In the genomic region with DNA sequence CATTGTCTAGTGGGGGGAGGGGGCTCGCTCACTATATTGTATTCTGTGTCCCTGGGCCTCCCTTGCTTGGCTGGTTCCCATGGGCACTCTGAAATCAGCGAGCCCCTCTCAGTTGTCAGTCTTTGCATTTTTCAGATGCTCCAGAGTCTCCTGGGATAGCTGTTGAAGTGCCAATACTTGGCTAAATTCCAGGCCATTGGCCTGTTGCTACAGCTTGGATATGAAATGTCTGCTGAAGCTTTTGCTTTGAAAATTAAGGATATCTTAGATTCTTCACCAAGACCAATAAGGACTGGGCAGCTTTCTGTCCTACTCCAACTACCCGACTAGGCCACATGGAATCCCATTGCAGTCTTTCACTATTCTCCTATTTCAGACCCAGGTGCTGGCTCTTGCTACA, we compare ENCODE assay signal across 19 mouse cellular contexts.
DNase-seq lines count a peak whose midpoint lies in the region; ATAC-seq lines count a peak whose summit lies in the region.
"Had no signal": no experiment of that assay in that cellular context is flagged by ENCODE, and none has a peak within 500 bp of the region (broad histone marks: within the 10 kb centered on the region; RNA-seq: fewer than 3 reads in every experiment).

No protein-coding gene starts in this region.

- no peak overlapping the region for H3K9ac ChIP-seq in midbrain, embryonic 14.5 days (replicated peaks; ENCODE audit: low read length)
- H3K9ac ChIP-seq: embryonic facial prominence, embryonic 15.5 days; forebrain, embryonic 13.5 days; lung, embryonic 15.5 days; midbrain, embryonic 12.5 days had no signal

- 59% methylated on average over 3 of the region's 3 CpGs for WGBS in heart, embryonic 10.5 days
- 44% methylated on average over 3 of the region's 3 CpGs for WGBS in midbrain, embryonic 14.5 days

- peaks cover 32% of the 10 kb centered on the region for H3K4me1 ChIP-seq in heart, embryonic 10.5 days
- peaks cover 33% of the 10 kb centered on the region for H3K4me1 ChIP-seq in midbrain, embryonic 14.5 days (ENCODE audit: control insufficient read depth, insufficient read depth, low read length)

- H3K4me2 ChIP-seq in midbrain, embryonic 14.5 days (ENCODE audit: low read length), result no peak overlapping the region
- H3K4me2 ChIP-seq: embryonic facial prominence, embryonic 15.5 days; forebrain, embryonic 13.5 days; liver, embryonic 11.5 days; lung, embryonic 15.5 days; midbrain, embryonic 12.5 days had no signal

- H3K4me3 ChIP-seq in heart, embryonic 10.5 days, result no peak overlapping the region
- no peak overlapping the region for H3K4me3 ChIP-seq in midbrain, embryonic 14.5 days (replicated peaks; ENCODE audit: low read depth, low read length)
- H3K4me3 ChIP-seq: embryonic facial prominence, embryonic 15.5 days; forebrain, embryonic 13.5 days; lung, embryonic 15.5 days; midbrain, embryonic 12.5 days had no signal

- no peak for DNase-seq in heart, embryonic 10.5 days (ENCODE audit: low spot score)
- no peak for DNase-seq in heart, postnatal 36 days
- peak; percentile 21 for DNase-seq in left cerebral cortex, postnatal 4 days
- DNase-seq in left cerebral cortex, postnatal 36 days (ENCODE audit: low spot score in 2 of 2), result no peak
- peak; percentile 35 for DNase-seq in NIH3T3 (ENCODE audit: low read depth)
- DNase-seq in midbrain, embryonic 14.5 days, result peak; percentile 57
- no peak for DNase-seq in layer of hippocampus, adult 11-12 months (ENCODE audit: low spot score)
- DNase-seq in frontal cortex, postnatal 10 days (ENCODE audit: low spot score in 2 of 2), result no peak
- DNase-seq: adrenal gland, adult 2 months; cerebellum, adult 2 months; kidney, postnatal 14 days; right cerebral cortex, adult 18-20 months; thymus, postnatal 25 days had no signal

- no peaks in the 10 kb centered on the region for H3K9me3 ChIP-seq in heart, embryonic 10.5 days
- H3K9me3 ChIP-seq in midbrain, embryonic 14.5 days (ENCODE audit: control insufficient read depth, low read length), result no peaks in the 10 kb centered on the region
- H3K9me3 ChIP-seq: embryonic facial prominence, embryonic 15.5 days; forebrain, embryonic 13.5 days; lung, embryonic 15.5 days; midbrain, embryonic 12.5 days had no signal

- H3K27ac ChIP-seq in heart, embryonic 10.5 days, result peak overlapping the region; percentile 6; the same call in 1 of the 2 replicates
- peak overlapping the region; percentile 21; the same call in 1 of the 2 replicates for H3K27ac ChIP-seq in midbrain, embryonic 14.5 days (replicated peaks; ENCODE audit: low read depth, low read length)
- H3K27ac ChIP-seq: embryonic facial prominence, embryonic 15.5 days; forebrain, embryonic 13.5 days; lung, embryonic 15.5 days; midbrain, embryonic 12.5 days had no signal

- intact Hi-C loops in heart, postnatal 36 days (cut with DNase I), result no loop called here
- intact Hi-C loops in left cerebral cortex, postnatal 4 days (cut with DNase I), result no loop called here
- intact Hi-C loops in left cerebral cortex, postnatal 36 days (cut with DNase I), result no loop called here

- no peak for ATAC-seq in midbrain, embryonic 14.5 days (ENCODE audit: low FRiP score, low TSS enrichment)
- ATAC-seq: forebrain, embryonic 13.5 days; intestine, postnatal 0 days had no signal

- no peaks in the 10 kb centered on the region for H3K27me3 ChIP-seq in heart, embryonic 10.5 days (ENCODE audit: insufficient read depth, poor library complexity, severe bottlenecking)
- no peaks in the 10 kb centered on the region for H3K27me3 ChIP-seq in midbrain, embryonic 14.5 days (ENCODE audit: control insufficient read depth, insufficient read depth, low read length)
- H3K27me3 ChIP-seq: embryonic facial prominence, embryonic 15.5 days; forebrain, embryonic 13.5 days; lung, embryonic 15.5 days; midbrain, embryonic 12.5 days had no signal

- H3K36me3 ChIP-seq in heart, embryonic 10.5 days, result no peaks in the 10 kb centered on the region
- no peaks in the 10 kb centered on the region for H3K36me3 ChIP-seq in midbrain, embryonic 14.5 days (ENCODE audit: control insufficient read depth, insufficient read depth, low read length)
- H3K36me3 ChIP-seq: embryonic facial prominence, embryonic 15.5 days; lung, embryonic 15.5 days; midbrain, embryonic 12.5 days had no signal

Comparison
In these comparisons a context has a peak if more than half of its experiments do, and no peak if none do; other contexts are left out.
1. DNase-seq: peak in left cerebral cortex, postnatal 4 days (single experiment), NIH3T3 (single experiment) and midbrain, embryonic 14.5 days (single experiment); none in heart, embryonic 10.5 days (single experiment), heart, postnatal 36 days (0 of 2), left cerebral cortex, postnatal 36 days (0 of 2), layer of hippocampus, adult 11-12 months (single experiment) and frontal cortex, postnatal 10 days (0 of 2).